Mouse (Mus musculus) C2C12 (cell line): ENCODE measurements at regions not wholly inside any gene's neighbourhood (a gene's known extent, or its start where the extent isn't known, plus 50 kb on each side); places are given as distances from the start of the nearest gene placed in this dataset.

Source experiments
- H3K27me3 ChIP-seq: one replicate; pipeline ENCODE4 v1.6.1; 2011; ENCODE audit not compliant: control insufficient read depth, insufficient read depth, insufficient read length
- H3K36me3 ChIP-seq: one replicate; pipeline ENCODE4 v1.6.1; 2011; ENCODE audit not compliant: control insufficient read depth, insufficient read depth
- H3K4me3 ChIP-seq: one replicate; pipeline ENCODE4 v1.5.1; 2011; ENCODE audit warnings: mild to moderate bottlenecking, control low read depth; ENCODE audit not compliant: poor library complexity, insufficient read depth, severe bottlenecking
- H3K79me2 ChIP-seq: one replicate; pipeline ENCODE4 v1.6.1; 2011; ENCODE audit not compliant: control insufficient read depth, insufficient read depth
- H3K79me3 ChIP-seq: one replicate; pipeline ENCODE4 v1.6.1; 2011; ENCODE audit warnings: low read depth, control low read depth
- H3ac ChIP-seq: one replicate; pipeline ENCODE3; 2011; ENCODE audit warnings: low read depth; ENCODE audit not compliant: control insufficient read depth, insufficient read length
- CEBPB ChIP-seq: IDR thresholded peaks from one replicate; pipeline ENCODE4 v1.6.1; 2011; ENCODE audit warnings: low read depth, mild to moderate bottlenecking, control low read depth, moderate library complexity
- CTCF ChIP-seq: IDR thresholded peaks from one replicate; pipeline ENCODE4 v1.5.1; 2011; ENCODE audit not compliant: control insufficient read depth, insufficient read depth, insufficient read length
- FOSL1 ChIP-seq: IDR thresholded peaks from one replicate; pipeline ENCODE4 v1.8.0; 2011; ENCODE audit warnings: mild to moderate bottlenecking, low read length; ENCODE audit not compliant: poor library complexity, insufficient read depth, severe bottlenecking
- MAX ChIP-seq: IDR thresholded peaks from one replicate; pipeline ENCODE4 v1.6.1; 2011; ENCODE audit warnings: mild to moderate bottlenecking, control low read depth
- MYOD1 ChIP-seq: IDR thresholded peaks from one replicate; pipeline ENCODE4 v1.6.1; 2011; ENCODE audit warnings: low read depth; ENCODE audit not compliant: control insufficient read depth, insufficient read length
- MYOG ChIP-seq: IDR thresholded peaks from one replicate; pipeline ENCODE4 v1.6.1; 2011; ENCODE audit not compliant: control insufficient read depth, insufficient read length; ENCODE audit errors: extremely low read depth
- USF1 ChIP-seq: IDR thresholded peaks from one replicate; pipeline ENCODE4 v1.6.1; 2011; ENCODE audit warnings: low read depth, mild to moderate bottlenecking, control low read depth, moderate library complexity

DNA sequence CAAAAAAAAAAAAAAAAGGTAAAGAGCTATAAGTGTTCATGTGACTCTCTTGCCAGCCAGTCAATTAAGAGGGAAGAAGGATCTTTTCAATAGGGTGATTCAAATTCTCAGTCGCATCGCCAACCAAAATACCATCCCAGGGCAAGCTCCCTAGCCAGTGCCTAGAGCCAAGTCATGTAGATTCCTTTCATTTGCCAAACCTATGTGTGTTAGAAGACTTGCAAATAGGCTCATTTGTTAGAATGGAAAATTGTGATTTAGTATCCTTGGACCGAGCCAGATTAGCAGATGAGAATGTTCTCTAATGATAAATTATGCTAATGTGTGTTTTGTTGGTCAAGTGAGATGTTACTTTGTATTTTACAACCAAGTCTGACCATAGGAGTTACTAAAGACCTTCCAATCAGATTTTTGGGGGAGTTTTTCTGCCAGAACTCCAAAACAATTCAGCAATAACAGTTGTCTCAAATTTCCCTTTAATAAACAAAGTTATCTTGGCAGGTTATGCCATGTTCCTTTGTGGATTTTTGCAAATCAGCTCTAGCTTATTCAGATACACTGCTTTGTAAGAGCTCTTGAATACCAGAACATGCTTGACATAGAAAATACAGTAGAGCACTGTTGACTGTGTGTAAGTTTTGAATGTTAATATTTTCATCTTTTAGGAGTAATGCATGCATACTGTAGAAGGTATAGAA, 328.4 kb upstream of the Pard3b start:
- TF ChIP-seq MYOD1 = no peak
- no peak for TF ChIP-seq USF1
- no peak for TF ChIP-seq CEBPB
- TF ChIP-seq MYOG = no peak
- TF ChIP-seq FOSL1 = no peak
- no peak for TF ChIP-seq MAX
- TF ChIP-seq CTCF = no peak
- H3K36me3 ChIP-seq = no peaks in the 10 kb centered on the region
- H3K79me3 ChIP-seq = no peaks in the 10 kb centered on the region
- H3ac ChIP-seq = no peak overlapping the region
- no peak overlapping the region for H3K4me3 ChIP-seq
- H3K79me2 ChIP-seq = no peaks in the 10 kb centered on the region
- H3K27me3 ChIP-seq = peaks cover 3% of the 10 kb centered on the region

DNA sequence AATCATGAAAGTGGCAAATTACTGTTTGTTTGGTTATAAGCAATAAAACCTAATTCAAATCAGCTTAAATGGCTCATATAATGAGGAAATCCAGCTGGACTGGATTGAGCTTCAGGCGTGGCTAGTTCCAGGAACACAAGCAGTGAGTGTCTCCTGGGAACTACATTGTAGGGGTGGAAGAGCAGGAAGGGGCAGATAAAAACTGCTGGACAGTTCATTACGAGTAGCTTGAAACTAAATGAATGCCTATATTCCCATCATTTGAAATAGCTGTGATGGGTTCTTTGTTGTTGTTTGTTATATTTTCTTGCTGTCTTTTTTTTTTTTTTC, 327.9 kb upstream of the Pard3b start:
- H3K79me2 ChIP-seq = no peaks in the 10 kb centered on the region
- no peaks in the 10 kb centered on the region for H3K36me3 ChIP-seq
- TF ChIP-seq CTCF = no peak
- TF ChIP-seq MYOG = no peak
- TF ChIP-seq MYOD1 = no peak
- TF ChIP-seq CEBPB = no peak
- TF ChIP-seq FOSL1 = no peak
- no peak for TF ChIP-seq USF1
- no peak for TF ChIP-seq MAX
- no peak overlapping the region for H3ac ChIP-seq
- no peaks in the 10 kb centered on the region for H3K79me3 ChIP-seq
- no peak overlapping the region for H3K4me3 ChIP-seq
- H3K27me3 ChIP-seq = peaks cover 3% of the 10 kb centered on the region

DNA sequence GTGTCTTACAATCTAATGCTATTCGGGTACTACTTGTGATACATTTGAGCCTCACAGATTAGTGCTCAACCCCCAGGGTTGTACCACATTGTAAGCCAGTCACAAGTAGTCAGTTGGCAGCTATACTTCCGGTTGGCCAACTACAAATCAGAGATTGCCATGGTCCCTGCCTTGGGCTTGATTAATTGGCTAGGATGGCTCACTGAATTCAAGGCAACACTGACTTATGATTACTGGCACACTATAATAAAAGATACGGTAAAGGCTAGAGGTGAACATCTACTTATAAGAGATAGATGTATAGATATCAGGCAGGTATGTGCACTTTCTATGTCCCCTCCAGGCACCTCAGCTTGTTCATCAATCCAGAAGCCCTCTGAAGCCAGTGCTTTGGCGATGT, 325.4 kb upstream of the Pard3b start:
- TF ChIP-seq FOSL1 = no peak
- TF ChIP-seq CTCF = no peak
- TF ChIP-seq USF1 = no peak
- no peak for TF ChIP-seq MAX
- no peak for TF ChIP-seq CEBPB
- no peak for TF ChIP-seq MYOD1
- TF ChIP-seq MYOG = no peak
- no peak overlapping the region for H3ac ChIP-seq

DNA sequence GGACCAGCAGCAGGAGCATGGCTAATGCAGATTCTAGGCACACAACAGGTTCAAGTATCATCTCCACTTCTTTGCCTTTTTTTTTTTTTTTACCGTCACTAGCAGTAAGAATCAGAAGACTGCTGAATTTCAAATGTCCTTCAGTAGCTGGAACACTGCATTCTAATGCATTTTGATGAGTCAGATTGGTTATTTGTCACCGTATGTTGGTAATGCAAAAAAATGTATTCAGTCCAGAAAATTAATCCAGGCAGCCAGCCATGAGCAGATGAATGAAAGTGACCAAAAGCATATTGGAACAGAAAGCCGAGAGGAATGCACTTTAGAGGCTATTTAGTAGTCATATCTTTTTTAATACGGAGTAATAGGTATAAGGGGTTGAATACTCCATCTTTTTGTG, 322.4 kb upstream of the Pard3b start:
- H3K36me3 ChIP-seq = no peaks in the 10 kb centered on the region
- TF ChIP-seq FOSL1 (no peak), MYOD1 (no peak), MAX (no peak)
- H3K27me3 ChIP-seq = no peaks in the 10 kb centered on the region
- H3K79me3 ChIP-seq = no peaks in the 10 kb centered on the region
- H3K4me3 ChIP-seq = no peak overlapping the region
- no peak overlapping the region for H3ac ChIP-seq
- H3K79me2 ChIP-seq = no peaks in the 10 kb centered on the region

More for the DNA sequence above, 325.4 kb upstream of the Pard3b start:
- H3K4me3 ChIP-seq = no peak overlapping the region
- H3K36me3 ChIP-seq = no peaks in the 10 kb centered on the region
- H3K27me3 ChIP-seq = no peaks in the 10 kb centered on the region
- H3K79me3 ChIP-seq = no peaks in the 10 kb centered on the region
- H3K79me2 ChIP-seq = no peaks in the 10 kb centered on the region

DNA sequence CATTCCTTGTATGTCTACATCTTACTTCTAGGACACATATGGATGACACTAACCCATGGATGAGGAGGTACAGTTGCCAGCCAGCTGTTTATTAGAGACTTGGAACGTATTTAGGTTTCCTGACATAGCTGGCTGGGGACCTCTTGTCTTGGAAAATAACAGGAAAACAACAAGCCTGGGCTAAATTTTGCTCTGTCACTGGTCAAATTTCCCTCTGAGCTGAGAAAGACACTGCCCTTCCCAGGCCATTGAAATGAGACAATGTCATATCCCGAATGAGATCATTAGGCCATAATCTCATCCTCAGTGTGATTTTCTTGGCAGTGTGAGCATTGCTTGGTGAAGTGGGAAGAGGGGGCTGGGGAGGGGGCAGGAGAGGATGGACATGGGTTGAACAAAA, 321.9 kb upstream of the Pard3b start:
- no peaks in the 10 kb centered on the region for H3K36me3 ChIP-seq
- TF ChIP-seq USF1 (no peak), MAX (no peak), CEBPB (no peak), CTCF (no peak), MYOD1 (no peak), MYOG (no peak), FOSL1 (no peak)
- no peak overlapping the region for H3K4me3 ChIP-seq

DNA sequence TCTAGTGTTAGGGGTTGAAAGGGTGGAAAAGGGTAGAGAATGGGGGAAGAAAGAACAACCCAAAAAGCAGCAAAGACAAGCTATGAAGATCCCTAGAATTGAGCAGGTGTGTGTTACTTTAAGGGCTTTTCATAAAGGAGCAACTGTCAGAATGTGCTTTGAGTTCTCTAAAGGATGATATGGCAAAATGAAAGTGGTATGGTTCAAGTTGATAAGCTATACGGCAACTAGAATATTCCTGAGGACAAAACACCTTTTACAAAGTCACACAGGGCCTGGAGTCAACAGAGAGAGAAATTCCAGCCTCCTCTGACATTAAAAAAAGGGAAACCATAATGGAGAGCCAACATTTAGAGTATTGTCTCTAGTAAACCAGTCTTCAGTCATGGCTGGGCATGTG, 320.6 kb upstream of the Pard3b start:
- TF ChIP-seq FOSL1 = no peak
- TF ChIP-seq MYOD1 = no peak
- no peak for TF ChIP-seq MYOG
- TF ChIP-seq USF1 = no peak
- TF ChIP-seq MAX = no peak
- TF ChIP-seq CTCF = no peak
- no peak for TF ChIP-seq CEBPB
- Histone ChIP-seq H3K79me3 (no peaks in the 10 kb centered on the region), H3K36me3 (no peaks in the 10 kb centered on the region), H3ac (no peak overlapping the region), H3K27me3 (no peaks in the 10 kb centered on the region), H3K4me3 (no peak overlapping the region), H3K79me2 (no peaks in the 10 kb centered on the region)

More for the DNA sequence above, 321.9 kb upstream of the Pard3b start:
- no peaks in the 10 kb centered on the region for H3K27me3 ChIP-seq
- H3K79me2 ChIP-seq = no peaks in the 10 kb centered on the region
- H3ac ChIP-seq = no peak overlapping the region
- no peaks in the 10 kb centered on the region for H3K79me3 ChIP-seq
